Comparison of ENCODE assay signal across 8 mouse cellular contexts in the genomic region with DNA sequence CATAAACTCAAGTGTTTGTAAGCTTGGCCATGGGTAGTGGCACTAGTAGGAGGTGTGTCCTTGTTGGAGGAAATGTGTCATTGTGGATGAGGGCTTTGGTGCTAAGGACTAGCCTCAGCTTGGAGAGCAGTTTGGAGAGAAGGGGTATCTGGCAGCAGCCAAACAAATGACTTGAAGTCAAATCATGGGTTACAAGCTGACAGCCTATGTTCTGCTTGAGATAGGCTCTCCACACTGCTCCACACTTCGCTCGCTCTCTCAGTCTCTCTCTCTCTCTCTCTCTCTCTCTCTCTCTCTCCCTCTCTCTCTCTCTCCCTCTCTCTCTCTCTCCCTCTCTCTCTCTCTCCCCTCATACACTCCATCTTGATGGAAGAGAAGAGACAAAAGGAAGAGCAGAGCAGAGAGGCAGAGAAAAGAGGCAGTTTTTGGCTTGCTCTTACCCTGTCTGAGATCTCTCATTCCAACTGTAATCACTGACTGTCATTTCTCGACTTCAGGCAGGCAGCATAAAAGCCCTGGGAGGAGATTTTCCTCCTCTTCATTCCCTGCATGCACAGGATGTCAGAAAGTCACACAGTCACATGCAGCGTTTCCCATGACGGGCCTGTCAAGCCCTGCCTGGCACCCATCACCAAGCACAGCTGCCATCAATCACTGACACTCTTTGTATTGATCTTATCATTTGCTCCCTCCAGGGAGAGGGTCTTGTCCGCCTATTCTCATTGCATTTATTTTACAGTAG.
DNase-seq lines count a peak whose midpoint lies in the region; ATAC-seq lines count a peak whose summit lies in the region.
"Had no signal": no experiment of that assay in that cellular context is flagged by ENCODE, and none has a peak within 500 bp of the region (broad histone marks: within the 10 kb centered on the region; RNA-seq: fewer than 3 reads in every experiment).

No protein-coding gene starts in this region.

- H3K27me3 ChIP-seq in forebrain, embryonic 15.5 days, result no peaks in the 10 kb centered on the region
- H3K27me3 ChIP-seq in hindbrain, embryonic 10.5 days (ENCODE audit: insufficient read depth, poor library complexity, severe bottlenecking), result no peaks in the 10 kb centered on the region
- no peaks in the 10 kb centered on the region for H3K27me3 ChIP-seq in midbrain, embryonic 16.5 days (ENCODE audit: control insufficient read depth, insufficient read depth, low read depth, low read length)
- no peaks in the 10 kb centered on the region for H3K27me3 ChIP-seq in limb, embryonic 10.5 days (ENCODE audit: low read depth, poor library complexity, severe bottlenecking)
- H3K27me3 ChIP-seq: embryonic facial prominence, embryonic 12.5 days had no signal

- H3K27ac ChIP-seq in forebrain, embryonic 15.5 days (replicated peaks), result peak overlapping the region; percentile 76
- no peak overlapping the region for H3K27ac ChIP-seq in hindbrain, embryonic 10.5 days
- H3K27ac ChIP-seq in midbrain, embryonic 16.5 days (ENCODE audit: low read length), result peak overlapping the region; percentile 55
- H3K27ac ChIP-seq in limb, embryonic 10.5 days, result no peak overlapping the region
- H3K27ac ChIP-seq: embryonic facial prominence, embryonic 12.5 days had no signal

- ATAC-seq in forebrain, embryonic 15.5 days (replicated peaks), result peak; percentile 76
- ATAC-seq in midbrain, embryonic 16.5 days, result peak; percentile 86

- H3K9me3 ChIP-seq in forebrain, embryonic 15.5 days, result no peaks in the 10 kb centered on the region
- no peaks in the 10 kb centered on the region for H3K9me3 ChIP-seq in hindbrain, embryonic 10.5 days
- H3K9me3 ChIP-seq in midbrain, embryonic 16.5 days (replicated peaks; ENCODE audit: control insufficient read depth, low read length, poor library complexity, severe bottlenecking), result no peaks in the 10 kb centered on the region
- H3K9me3 ChIP-seq in limb, embryonic 10.5 days (replicated peaks), result no peaks in the 10 kb centered on the region
- H3K9me3 ChIP-seq: embryonic facial prominence, embryonic 12.5 days had no signal

- H3K4me1 ChIP-seq in forebrain, embryonic 15.5 days, result peaks cover 17% of the 10 kb centered on the region
- H3K4me1 ChIP-seq in hindbrain, embryonic 10.5 days (replicated peaks), result peaks cover 11% of the 10 kb centered on the region
- H3K4me1 ChIP-seq in midbrain, embryonic 16.5 days (ENCODE audit: control insufficient read depth, insufficient read depth, low read length), result peaks cover 14% of the 10 kb centered on the region
- no peaks in the 10 kb centered on the region for H3K4me1 ChIP-seq in limb, embryonic 10.5 days

- H3K9ac ChIP-seq in forebrain, embryonic 15.5 days (replicated peaks), result no peak overlapping the region
- H3K9ac ChIP-seq in midbrain, embryonic 16.5 days (ENCODE audit: low read depth, low read length), result no peak overlapping the region
- H3K9ac ChIP-seq: embryonic facial prominence, embryonic 12.5 days had no signal

- intact Hi-C loops in left cerebral cortex, postnatal 4 days (cut with DNase I), result no loop called here

- 48% methylated on average over 6 of the region's 6 CpGs for WGBS in forebrain, embryonic 15.5 days
- 48% methylated on average over 6 of the region's 6 CpGs for WGBS in hindbrain, embryonic 10.5 days
- 44% methylated on average over 6 of the region's 6 CpGs for WGBS in midbrain, embryonic 16.5 days
- WGBS in limb, embryonic 10.5 days, result 54% methylated on average over 6 of the region's 6 CpGs

- no peak overlapping the region for H3K4me3 ChIP-seq in forebrain, embryonic 15.5 days
- H3K4me3 ChIP-seq in hindbrain, embryonic 10.5 days, result no peak overlapping the region
- no peak overlapping the region for H3K4me3 ChIP-seq in midbrain, embryonic 16.5 days (ENCODE audit: low read depth, low read length)
- no peak overlapping the region for H3K4me3 ChIP-seq in limb, embryonic 10.5 days
- H3K4me3 ChIP-seq: embryonic facial prominence, embryonic 12.5 days had no signal

- H3K4me2 ChIP-seq in forebrain, embryonic 15.5 days (replicated peaks), result no peak overlapping the region
- H3K4me2 ChIP-seq in midbrain, embryonic 16.5 days (ENCODE audit: low read length), result no peak overlapping the region
- H3K4me2 ChIP-seq: embryonic facial prominence, embryonic 12.5 days had no signal

- peak; percentile 37 for DNase-seq in left cerebral cortex, postnatal 4 days
- DNase-seq in left cerebral cortex, adult 8-10 months (ENCODE audit: low spot score in 2 of 2), result no peak
- peak; percentile 16 for DNase-seq in hindbrain, embryonic 10.5 days (ENCODE audit: low spot score)
- DNase-seq in cerebellum, adult 9-11 months, result no peak
- DNase-seq in limb, embryonic 10.5 days (ENCODE audit: low spot score), result no peak

- no peaks in the 10 kb centered on the region for H3K36me3 ChIP-seq in forebrain, embryonic 15.5 days
- H3K36me3 ChIP-seq in hindbrain, embryonic 10.5 days, result no peaks in the 10 kb centered on the region
- H3K36me3 ChIP-seq in midbrain, embryonic 16.5 days (ENCODE audit: control insufficient read depth, insufficient read depth, low read length), result no peaks in the 10 kb centered on the region
- H3K36me3 ChIP-seq in limb, embryonic 10.5 days, result no peaks in the 10 kb centered on the region
- H3K36me3 ChIP-seq: embryonic facial prominence, embryonic 12.5 days had no signal

Comparison
In these comparisons a context has a peak if more than half of its experiments do, and no peak if none do; other contexts are left out.
1. DNase-seq: peak in left cerebral cortex, postnatal 4 days (single experiment) and hindbrain, embryonic 10.5 days (single experiment); none in left cerebral cortex, adult 8-10 months (0 of 2), cerebellum, adult 9-11 months (single experiment) and limb, embryonic 10.5 days (single experiment).
2. H3K27ac ChIP-seq: peak in forebrain, embryonic 15.5 days (single experiment) and midbrain, embryonic 16.5 days (single experiment); none in hindbrain, embryonic 10.5 days (single experiment) and limb, embryonic 10.5 days (single experiment).